Mouse (Mus musculus) induced T-regulatory cell, adult 2 months (primary cell): ENCODE results near the gene Olfr59.

ENCODE experiments used
- DNase-seq: peaks from one replicate; pipeline ENCODE4 v3.0.0-alpha.2; 2012; ENCODE audit warnings: low read depth

Olfr59 gene

DNA sequence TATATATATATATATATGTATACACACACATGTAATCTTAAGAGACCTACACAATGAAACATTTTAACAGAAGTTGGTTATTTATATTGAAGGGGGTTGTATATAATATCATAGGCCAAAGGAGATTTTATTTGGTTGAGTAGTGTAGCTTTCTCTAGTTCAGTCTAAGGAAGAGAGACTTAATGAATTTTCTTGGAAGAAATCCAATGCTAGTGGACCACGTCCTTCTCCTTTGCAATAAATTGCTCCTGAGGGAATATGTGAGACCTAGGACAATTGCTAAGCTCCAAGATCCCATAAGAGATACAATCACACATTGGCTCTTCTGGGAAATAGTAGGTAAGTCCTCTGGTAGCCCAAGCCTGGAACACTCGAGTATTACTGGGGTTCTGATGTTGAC lies at the start of gene Olfr59:
Gene Olfr59, plus strand, starts transcription at position 301 of the 400 bp plus-strand sequence.
- DNase-seq, result no peak

DNA sequence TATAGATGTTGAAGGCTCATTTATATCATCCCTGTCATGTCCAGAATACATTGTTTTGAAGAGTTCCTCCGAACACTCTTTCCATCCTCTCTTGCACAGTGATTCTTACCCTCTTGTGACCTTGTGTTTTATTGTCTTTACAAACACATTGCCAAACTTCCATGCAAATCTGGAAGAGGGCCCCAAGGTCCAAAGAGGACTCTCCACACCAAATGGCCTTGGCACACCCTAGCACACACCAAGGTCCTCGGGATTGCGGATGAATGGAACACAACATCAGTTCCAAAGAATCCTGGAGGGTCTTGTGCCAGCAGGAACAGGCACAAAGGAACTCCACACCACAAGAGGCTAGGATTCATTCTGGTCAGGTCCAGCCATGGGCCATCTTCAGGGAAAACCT lies 42.3 kb upstream of the Olfr59 start:
- no peak for DNase-seq

DNA sequence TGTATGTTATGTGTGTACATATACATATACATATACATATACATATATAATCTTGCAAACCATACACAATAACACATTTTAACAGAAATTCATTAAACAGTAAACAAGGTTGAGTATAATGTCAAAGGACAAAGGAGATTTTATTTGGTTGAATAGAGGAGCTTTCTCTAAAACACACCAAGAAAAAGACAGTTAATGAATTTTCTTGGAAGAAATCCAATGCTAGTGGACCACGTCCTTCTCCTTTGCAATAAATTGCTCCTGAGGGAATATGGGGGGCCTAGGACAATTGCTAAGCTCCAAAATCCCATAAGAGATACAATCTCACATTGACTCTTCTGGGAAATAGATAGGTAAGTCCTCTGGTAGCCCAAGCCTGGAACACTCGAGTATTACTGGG lies 24.0 kb upstream of the Olfr59 start, which contains the start of gene Olfr406:
Gene Olfr406, plus strand, starts transcription at position 301 of the 400 bp plus-strand sequence.
- DNase-seq, result no peak

DNA sequence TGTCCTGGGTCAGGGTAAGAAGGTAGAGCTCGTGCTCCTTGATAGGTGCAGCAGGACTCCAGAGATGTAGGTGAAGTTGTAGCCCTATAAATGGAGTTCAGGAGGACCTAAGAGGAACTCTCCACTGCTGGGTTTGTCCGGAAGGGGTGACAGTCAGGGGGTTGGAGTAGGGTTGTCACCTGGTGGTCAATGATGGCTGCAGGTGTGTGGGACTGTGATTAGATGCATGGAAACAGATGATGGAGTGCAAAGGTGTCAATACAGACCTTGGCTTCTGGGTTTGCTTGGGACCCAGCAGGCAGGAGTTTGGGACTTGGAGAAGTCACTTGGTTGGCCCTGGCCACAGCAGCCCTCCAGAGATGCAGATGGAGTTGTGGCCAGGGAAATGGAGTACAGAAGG lies 3.7 kb downstream of the Olfr59 start:
- DNase-seq, result no peak

DNA sequence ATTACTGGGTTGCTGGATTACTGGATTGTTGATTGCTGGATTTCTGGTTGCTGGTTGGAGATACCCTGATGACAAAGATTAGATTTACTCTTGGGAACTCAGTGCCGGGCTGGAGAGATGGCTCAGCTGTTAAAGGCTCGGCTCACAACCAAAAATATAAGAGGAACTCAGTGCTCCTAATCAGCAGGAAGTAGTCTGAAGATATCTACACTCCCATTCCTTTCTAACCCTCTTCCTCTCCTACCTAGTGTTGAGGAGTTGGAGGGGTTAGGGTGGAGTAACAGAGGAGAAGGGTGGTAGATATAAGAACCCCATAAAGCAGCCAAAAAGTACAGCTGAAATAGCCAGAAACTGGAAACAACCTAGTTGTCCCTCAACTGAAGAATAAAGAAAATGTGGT lies 42.5 kb downstream of the Olfr59 start:
- no peak for DNase-seq

GRCm38 (mm10) chr11:74328781-74329180 lies 45.2 kb downstream of the Olfr59 start:
- no peak for DNase-seq

GRCm38 (mm10) chr11:74337931-74338330 lies 54.4 kb downstream of the Olfr59 start, which contains the start of gene Olfr410:
Gene Olfr410 (minus strand): TSS chr11:74338031.
- DNase-seq, result no peak
